Mouse (Mus musculus): ENCODE data around the gene Ptpro.
"Not testable (repeated sequence)": the region's sequence is repeated elsewhere in the genome, so short reads cannot be mapped to it uniquely, and the experiment has no call there.

The Ptpro gene

GRCm38 (mm10) chr6:137386935-137387334 lies 134.8 kb downstream of the Ptpro start:
- DNase-seq (ENCODE audit: low read depth, low spot score), result peak; percentile 61

- DNase-seq (ENCODE audit: low read depth, low spot score), result no peak
These were observed 143.0 kb downstream of the Ptpro start for GRCm38 (mm10) chr6:137395075-137395474.

- DNase-seq (ENCODE audit: low read depth, low spot score), result no peak
These were observed 144.1 kb downstream of the Ptpro start for GRCm38 (mm10) chr6:137396106-137396793.

GRCm38 (mm10) chr6:137397358-137397757 lies 145.2 kb downstream of the Ptpro start:
- no peak for DNase-seq (ENCODE audit: low read depth, low spot score)

GRCm38 (mm10) chr6:137404196-137404595 lies 152.1 kb downstream of the Ptpro start:
- DNase-seq (ENCODE audit: low read depth, low spot score), result no peak

- DNase-seq (ENCODE audit: low read depth, low spot score), result no peak
These were observed 153.6 kb downstream of the Ptpro start for GRCm38 (mm10) chr6:137405690-137406089.

GRCm38 (mm10) chr6:137410510-137410909 lies 158.4 kb downstream of the Ptpro start:
- no peak for DNase-seq (ENCODE audit: low read depth, low spot score)

- DNase-seq (ENCODE audit: low read depth, low spot score), result no peak
These were observed 159.8 kb downstream of the Ptpro start for GRCm38 (mm10) chr6:137411901-137412378.

- DNase-seq (ENCODE audit: low read depth, low spot score), result no peak
These were observed 160.9 kb downstream of the Ptpro start for GRCm38 (mm10) chr6:137413045-137413444.

GRCm38 (mm10) chr6:137414531-137415405 lies 162.6 kb downstream of the Ptpro start:
- peak; percentile 80 for DNase-seq (ENCODE audit: low read depth, low spot score)

GRCm38 (mm10) chr6:137422777-137423176 lies 170.7 kb downstream of the Ptpro start:
- DNase-seq (ENCODE audit: low read depth, low spot score), result no peak

GRCm38 (mm10) chr6:137423830-137424229 lies 171.7 kb downstream of the Ptpro start:
- DNase-seq (ENCODE audit: low read depth, low spot score), result no peak

- DNase-seq (ENCODE audit: low read depth, low spot score), result no peak
These were observed 173.6 kb downstream of the Ptpro start for GRCm38 (mm10) chr6:137425500-137426432.

- no peak for DNase-seq (ENCODE audit: low read depth, low spot score)
These were observed 181.5 kb downstream of the Ptpro start for GRCm38 (mm10) chr6:137433521-137434137.

- no peak for DNase-seq (ENCODE audit: low read depth, low spot score)
These were observed 185.4 kb downstream of the Ptpro start for GRCm38 (mm10) chr6:137437486-137437885.

GRCm38 (mm10) chr6:137437902-137438580 lies 185.9 kb downstream of the Ptpro start:
- DNase-seq (ENCODE audit: low read depth, low spot score), result no peak

GRCm38 (mm10) chr6:137440559-137441486 lies 188.7 kb downstream of the Ptpro start:
- no peak for DNase-seq (ENCODE audit: low read depth, low spot score)

GRCm38 (mm10) chr6:137443089-137443488 lies 191.0 kb downstream of the Ptpro start:
- no peak for DNase-seq (ENCODE audit: low read depth, low spot score)

- DNase-seq (ENCODE audit: low read depth, low spot score), result not testable (repeated sequence)
These were observed 194.0 kb downstream of the Ptpro start for GRCm38 (mm10) chr6:137446116-137446515.
